Mouse (Mus musculus) stomach, embryonic 16.5 days (tissue): Measurements from ENCODE around the gene Olfr1029. TPM values are rescaled to one million over a fixed set of nuclear protein-coding genes. Genes with fewer than 3 reads are reported as not detected.
"Not testable (repeated sequence)": the region's sequence is repeated elsewhere in the genome, so short reads cannot be mapped to it uniquely, and the experiment has no call there.

Experiments
- ATAC-seq: fragments of 200-750 bp; cut with Nextera tagmentation; 2 replicates; pipeline ENCODE4 v1.8.0; 2017; ENCODE audit warnings: moderate number of reproducible peaks, moderate TSS enrichment; ENCODE audit not compliant: insufficient read depth, low FRiP score
- H3K27ac ChIP-seq: fragments of 300-500 bp; sonication (generic); 2 replicates; pipeline ENCODE4 v1.5.1; 2014; ENCODE audit warnings: low read length
- H3K27me3 ChIP-seq: fragments of 300-500 bp; sonication (generic); 2 replicates; pipeline ENCODE4 v1.6.1; 2014; ENCODE audit warnings: low read length, control low read depth, mixed read lengths; ENCODE audit not compliant: control insufficient read depth, insufficient read depth
- H3K36me3 ChIP-seq: fragments of 300-500 bp; sonication (generic); 2 replicates; pipeline ENCODE4 v1.6.1; 2014; ENCODE audit warnings: low read length; ENCODE audit not compliant: control insufficient read depth, insufficient read depth
- H3K4me1 ChIP-seq: fragments of 300-500 bp; sonication (generic); 2 replicates; pipeline ENCODE4 v1.6.1; 2014; ENCODE audit warnings: low read length, control low read depth, mixed read lengths; ENCODE audit not compliant: control insufficient read depth, insufficient read depth
- H3K4me2 ChIP-seq: fragments of 300-500 bp; sonication (generic); 2 replicates; pipeline ENCODE4 v1.6.1; 2014; ENCODE audit warnings: low read depth, low read length, mixed read lengths
- H3K4me3 ChIP-seq: fragments of 300-500 bp; sonication (generic); replicated peaks from 2 replicates; pipeline ENCODE4 v1.5.1; 2014; ENCODE audit warnings: mild to moderate bottlenecking, low read length
- H3K9ac ChIP-seq: fragments of 300-500 bp; sonication (generic); 2 replicates; pipeline ENCODE4 v1.6.1; 2014; ENCODE audit warnings: low read length
- H3K9me3 ChIP-seq: fragments of 300-500 bp; sonication (generic); replicated peaks from 2 replicates; pipeline ENCODE4 v1.6.1; 2016; ENCODE audit warnings: low read length, control low read depth; ENCODE audit not compliant: control insufficient read depth
- WGBS: fragments of 180-500 bp; shearing (Covaris S2); extraction: QIAGEN DNeasy Blood & Tissue Kit; methylation state at CpG from one replicate; pipeline ENCODE4 v1.1.7; 2014; 5-methylcytosine and 5-hydroxymethylcytosine counted together
- polyA plus RNA-seq: library from polyadenylated mRNA; unstranded; fragments of >200 nt; fragmentation: Nextera tagmentation; extraction: Ambion mirVana; gene quantifications from 2 replicates; pipeline ENCODE4 v1.2.1, GENCODE M21; 2015

Gene Olfr1029
- not detected in 2 replicates for polyA plus RNA-seq

DNA sequence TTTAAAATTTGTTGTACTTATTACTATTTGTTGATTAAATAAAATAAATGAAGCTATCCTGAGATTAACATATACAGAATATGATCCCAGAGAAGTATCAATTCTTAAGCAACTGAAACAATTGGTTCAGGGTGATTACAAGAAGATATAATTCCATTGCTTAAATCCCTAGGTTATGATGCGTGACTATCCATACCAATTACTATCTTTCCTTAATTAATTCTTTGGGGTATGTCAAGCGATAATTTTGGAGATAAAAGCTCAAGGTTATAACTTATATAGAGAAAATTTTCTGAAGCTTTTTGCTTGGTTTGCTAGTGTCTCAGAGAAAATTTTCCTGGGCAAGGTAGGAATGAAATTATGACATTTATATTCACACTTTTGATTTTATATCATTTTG is at the start of gene Olfr1029:
Gene Olfr1029 (plus strand): TSS at position 301 of the 400 bp plus-strand sequence.
- Histone ChIP-seq H3K4me1 (no peaks in the 10 kb centered on the region), H3K4me3 (no peak within 1 kb of the TSS), H3K4me2 (no peak within 1 kb of the TSS), H3K36me3 (no peaks in the 10 kb centered on the region), H3K27me3 (no peaks in the 10 kb centered on the region), H3K9me3 (no peaks in the 10 kb centered on the region), H3K27ac (no peak within 1 kb of the TSS), H3K9ac (no peak within 1 kb of the TSS)
- no peak for ATAC-seq
- 86% methylated on average over 2 of the region's 2 CpGs for WGBS

DNA sequence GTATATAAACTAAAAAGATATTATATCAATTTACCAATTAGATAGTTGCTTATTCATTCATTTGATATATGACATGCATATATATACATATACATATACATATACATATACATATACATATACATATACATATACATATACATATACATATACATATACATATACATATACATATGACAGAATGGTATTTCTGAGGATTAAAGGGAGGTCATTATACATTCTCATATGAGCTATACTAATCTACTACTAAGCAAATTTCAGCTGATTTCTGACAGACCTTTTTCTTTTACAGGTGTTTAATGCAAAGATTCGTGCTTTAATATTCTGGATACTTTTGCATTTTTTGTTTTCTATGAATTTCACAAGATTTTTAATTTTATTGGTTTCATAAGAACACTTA is 23.6 kb upstream of the Olfr1029 start, which contains the start of gene Olfr1028:
Gene Olfr1028 (plus strand): TSS at position 301 of the 400 bp plus-strand sequence.
- 74% methylated on average over 1 of the region's 1 CpGs for whole genome bisulfite sequencing

DNA sequence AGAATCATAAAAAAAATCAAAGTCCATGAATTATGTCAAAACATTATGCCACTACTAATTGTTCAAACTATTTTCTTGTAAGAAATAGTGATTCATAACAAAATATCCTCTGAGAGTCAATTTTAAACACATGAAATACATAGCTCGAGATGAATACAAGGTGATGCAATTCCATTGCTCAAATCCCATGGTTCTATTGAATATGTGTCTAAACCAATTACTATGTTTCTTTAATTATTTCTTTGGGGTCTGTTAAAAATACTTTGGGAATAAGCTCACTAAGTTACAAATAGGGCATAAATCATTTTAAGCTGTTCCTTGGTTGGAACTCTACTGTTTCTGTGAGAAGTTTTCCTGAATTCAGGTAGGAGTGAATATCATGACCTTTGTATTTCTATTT is 5.3 kb downstream of the Olfr1029 start, which contains the start of gene Olfr1030:
Gene Olfr1030 (plus strand): TSS at position 301 of the 400 bp plus-strand sequence.
- no peak within 1 kb of the TSS for H3K4me2 ChIP-seq
- WGBS = 69% methylated on average over 1 of the region's 1 CpGs
- no peaks in the 10 kb centered on the region for H3K36me3 ChIP-seq
- no peaks in the 10 kb centered on the region for H3K9me3 ChIP-seq
- no peak within 1 kb of the TSS for H3K9ac ChIP-seq
- no peaks in the 10 kb centered on the region for H3K4me1 ChIP-seq
- H3K4me3 ChIP-seq = no peak within 1 kb of the TSS
- no peaks in the 10 kb centered on the region for H3K27me3 ChIP-seq
- H3K27ac ChIP-seq = no peak within 1 kb of the TSS
- ATAC-seq = no peak

More for the DNA sequence above, 23.6 kb upstream of the Olfr1029 start, which contains the start of gene Olfr1028:
- no peak within 1 kb of the TSS for H3K4me3 ChIP-seq
- H3K27me3 ChIP-seq = no peaks in the 10 kb centered on the region
- no peak within 1 kb of the TSS for H3K27ac ChIP-seq
- no peaks in the 10 kb centered on the region for H3K4me1 ChIP-seq
- H3K9ac ChIP-seq = no peak within 1 kb of the TSS
- ATAC-seq = no peak
- H3K9me3 ChIP-seq = no peaks in the 10 kb centered on the region
- no peaks in the 10 kb centered on the region for H3K36me3 ChIP-seq
- H3K4me2 ChIP-seq = no peak within 1 kb of the TSS

DNA sequence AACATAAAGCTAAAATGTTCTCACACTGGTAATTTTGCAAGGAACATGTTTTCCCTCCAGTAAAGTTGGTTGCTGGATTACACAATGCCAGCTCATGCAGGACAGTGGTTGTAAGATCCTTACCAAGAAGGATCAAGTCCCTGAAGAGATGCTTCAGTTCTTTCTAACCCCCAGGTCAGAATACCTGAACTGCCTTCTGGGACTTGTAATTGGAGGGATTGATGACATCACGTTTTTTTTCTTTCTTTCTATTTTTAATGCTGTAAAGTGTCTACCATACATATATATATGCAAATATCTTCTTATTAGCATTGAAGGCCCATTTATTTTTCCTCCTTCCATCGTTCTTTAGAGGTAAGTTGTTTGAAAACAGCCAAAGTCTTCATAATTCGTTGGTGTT is 16.3 kb downstream of the Olfr1029 start, which contains the start of gene Olfr1031:
Gene Olfr1031 (plus strand): TSS at position 301 of the 400 bp plus-strand sequence.
- 65% methylated on average over 3 of the region's 3 CpGs for WGBS
- no peak for ATAC-seq
- H3K4me3 ChIP-seq = no peak within 1 kb of the TSS

DNA sequence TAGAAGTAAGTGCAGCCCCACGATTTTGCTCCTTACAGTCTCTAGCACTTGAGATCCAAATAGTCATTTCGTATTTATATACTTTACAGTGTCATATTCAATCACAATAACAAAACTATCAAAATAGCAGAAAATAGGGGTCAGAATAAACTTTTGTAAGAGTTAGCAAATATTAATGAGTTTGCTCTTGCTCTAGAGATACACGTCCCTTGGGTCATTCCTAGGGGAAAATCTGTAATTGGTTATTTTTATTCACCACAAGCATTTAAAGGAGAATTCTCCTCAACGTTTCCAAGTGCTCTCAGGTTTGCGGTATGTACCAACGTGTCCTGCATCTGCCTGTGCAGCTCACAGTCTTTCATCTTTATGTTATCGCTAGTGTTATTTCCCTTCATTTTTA is 31.5 kb downstream of the Olfr1029 start, which contains the start of gene Olfr1032:
Gene Olfr1032 (plus strand): TSS at position 301 of the 400 bp plus-strand sequence.
- Histone ChIP-seq H3K36me3 (no peaks in the 10 kb centered on the region), H3K4me3 (no peak within 1 kb of the TSS), H3K4me1 (no peaks in the 10 kb centered on the region), H3K27ac (no peak within 1 kb of the TSS), H3K4me2 (no peak within 1 kb of the TSS), H3K27me3 (no peaks in the 10 kb centered on the region), H3K9ac (no peak within 1 kb of the TSS), H3K9me3 (no peaks in the 10 kb centered on the region)
- 80% methylated on average over 7 of the region's 7 CpGs for WGBS
- ATAC-seq = no peak

More for the DNA sequence above, 16.3 kb downstream of the Olfr1029 start, which contains the start of gene Olfr1031:
- H3K27me3 ChIP-seq = no peaks in the 10 kb centered on the region
- H3K9ac ChIP-seq = no peak within 1 kb of the TSS
- no peaks in the 10 kb centered on the region for H3K36me3 ChIP-seq
- H3K27ac ChIP-seq = no peak within 1 kb of the TSS
- H3K4me1 ChIP-seq = no peaks in the 10 kb centered on the region
- no peaks in the 10 kb centered on the region for H3K9me3 ChIP-seq
- no peak within 1 kb of the TSS for H3K4me2 ChIP-seq

DNA sequence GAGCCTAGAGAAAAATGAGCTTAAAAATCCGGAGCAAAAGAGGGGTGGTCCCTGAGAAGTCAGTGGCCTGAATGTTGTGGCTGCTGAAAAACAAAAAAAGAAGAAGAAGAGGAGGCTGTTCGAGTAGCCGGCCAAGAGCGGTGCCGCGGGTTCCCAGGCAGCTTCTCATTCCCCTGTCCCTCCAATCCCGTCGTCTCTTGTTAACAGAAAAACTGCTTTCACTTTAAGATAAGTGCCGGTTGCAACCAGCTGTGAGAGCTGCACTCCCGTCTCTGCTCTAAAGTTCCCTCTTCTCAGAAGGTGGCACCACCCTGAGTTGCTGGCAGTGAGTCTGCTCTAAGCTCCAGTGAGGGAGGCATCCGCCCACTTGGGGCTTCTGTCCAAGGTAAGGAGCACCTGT is 46.7 kb downstream of the Olfr1029 start, which contains the start of gene Olfr1033:
Gene Olfr1033 (plus strand): TSS at position 228 of the 400 bp plus-strand sequence.
- not testable (repeated sequence) for H3K9me3 ChIP-seq, H3K27me3 ChIP-seq, ATAC-seq, H3K4me1 ChIP-seq, H3K36me3 ChIP-seq
- peak within 1 kb of the TSS; percentile 66 for H3K27ac ChIP-seq
- peak within 1 kb of the TSS; percentile 57; the same call in 1 of the 2 replicates for H3K9ac ChIP-seq
- peak within 1 kb of the TSS; percentile 44 for H3K4me3 ChIP-seq
- H3K4me2 ChIP-seq = peak within 1 kb of the TSS; percentile 46
- WGBS = under 1% methylated on average over 10 of the region's 11 CpGs

DNA sequence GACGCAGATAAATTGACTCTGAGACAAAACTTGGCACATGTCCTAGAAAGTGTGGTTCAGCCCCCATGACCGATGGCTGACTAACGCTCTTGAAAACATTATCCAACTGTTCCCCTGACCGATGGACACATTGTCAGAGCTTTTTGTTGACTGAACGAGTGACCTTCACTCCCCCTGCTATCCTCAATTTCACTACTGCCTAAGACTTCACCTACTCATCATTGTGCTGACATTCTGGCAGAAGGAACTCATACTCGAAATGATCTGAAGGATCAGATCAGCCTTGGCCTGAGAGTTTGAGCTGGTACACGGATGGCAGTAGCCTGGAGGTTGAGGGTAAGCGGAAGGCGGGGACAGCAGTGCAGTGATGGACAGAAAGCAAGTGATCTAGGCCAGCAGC is 47.8 kb downstream of the Olfr1029 start:
- H3K9ac ChIP-seq, ATAC-seq, H3K27me3 ChIP-seq, H3K4me2 ChIP-seq, H3K4me1 ChIP-seq, H3K4me3 ChIP-seq, H3K27ac ChIP-seq, H3K36me3 ChIP-seq, H3K9me3 ChIP-seq: not testable (repeated sequence)
- 32% methylated on average over 3 of the region's 9 CpGs for WGBS

Other genes starting within 250 kb of the Olfr1029 start
- not detected in 2 replicates for gene Olfr1012, start 211.1 kb upstream of the Olfr1029 start, polyA plus RNA-seq
- gene Olfr1013, start 206.8 kb upstream of the Olfr1029 start, polyA plus RNA-seq = not detected in 2 replicates
- gene Olfr1014, start 201.2 kb upstream of the Olfr1029 start, polyA plus RNA-seq = not detected in 2 replicates
- gene Olfr1015, start 191.9 kb upstream of the Olfr1029 start, polyA plus RNA-seq = not detected in 2 replicates
- not detected in 2 replicates for gene Olfr1016, start 171.4 kb upstream of the Olfr1029 start, polyA plus RNA-seq
- not detected in 2 replicates for gene Olfr1018, start 155.4 kb upstream of the Olfr1029 start, polyA plus RNA-seq
- gene Olfr1019, start 128.4 kb upstream of the Olfr1029 start, polyA plus RNA-seq = not detected in 2 replicates
- not detected in 2 replicates for gene Olfr1020, start 126.9 kb upstream of the Olfr1029 start, polyA plus RNA-seq
- not detected in 2 replicates for gene Olfr1022, start 105.3 kb upstream of the Olfr1029 start, polyA plus RNA-seq
- gene Olfr1023, start 88.3 kb upstream of the Olfr1029 start, polyA plus RNA-seq = not detected in 2 replicates
- gene Olfr1024, start 68.8 kb upstream of the Olfr1029 start, polyA plus RNA-seq = not detected in 2 replicates
- gene Olfr1025-ps1, start 58.7 kb upstream of the Olfr1029 start, polyA plus RNA-seq = not detected in 2 replicates
- gene Olfr1026, start 52.3 kb upstream of the Olfr1029 start, polyA plus RNA-seq = not detected in 2 replicates
- not detected in 2 replicates for gene Olfr1028, start 23.5 kb upstream of the Olfr1029 start, polyA plus RNA-seq
- gene Olfr1030, start 5.4 kb downstream of the Olfr1029 start, polyA plus RNA-seq = not detected in 2 replicates
- not detected in 2 replicates for gene Olfr1031, start 16.4 kb downstream of the Olfr1029 start, polyA plus RNA-seq
- gene Olfr1032, start 31.6 kb downstream of the Olfr1029 start, polyA plus RNA-seq = not detected in 2 replicates
- 4.9 and 5.4 TPM in 2 replicates for gene Olfr1033, start 46.7 kb downstream of the Olfr1029 start, polyA plus RNA-seq
- gene Olfr1034, start 72.0 kb downstream of the Olfr1029 start, polyA plus RNA-seq = 0.06 and 0.09 TPM in 2 replicates
- not detected in 2 replicates for gene Olfr1036, start 100.1 kb downstream of the Olfr1029 start, polyA plus RNA-seq
- not detected in 2 replicates for gene Olfr1037, start 113.5 kb downstream of the Olfr1029 start, polyA plus RNA-seq
- gene Olfr1039, start 162.0 kb downstream of the Olfr1029 start, polyA plus RNA-seq = not detected in 2 replicates
- gene Olfr1040, start 172.8 kb downstream of the Olfr1029 start, polyA plus RNA-seq = not detected in 2 replicates
- not detected in 2 replicates for gene Olfr1042, start 187.9 kb downstream of the Olfr1029 start, polyA plus RNA-seq
- not detected in 2 replicates for gene Olfr1043, start 193.6 kb downstream of the Olfr1029 start, polyA plus RNA-seq
- not detected in 2 replicates for gene Olfr1044, start 203.9 kb downstream of the Olfr1029 start, polyA plus RNA-seq
- not detected in 2 replicates for gene Olfr52, start 211.8 kb downstream of the Olfr1029 start, polyA plus RNA-seq
- gene Olfr1045, start 229.1 kb downstream of the Olfr1029 start, polyA plus RNA-seq = not detected in 2 replicates
- not detected in 2 replicates for gene Olfr1046, start 245.4 kb downstream of the Olfr1029 start, polyA plus RNA-seq